Mouse (Mus musculus) forebrain, embryonic 11.5 days (tissue): ENCODE data around the gene P3h3. TPM values are rescaled to one million over a fixed set of nuclear protein-coding genes. Genes with fewer than 3 reads are reported as not detected.

ENCODE experiments used
- polyA plus RNA-seq: library from polyadenylated mRNA; unstranded; fragments of >200 nt; fragmentation: Nextera tagmentation; extraction: Ambion mirVana; gene quantifications from 2 replicates; pipeline ENCODE4 v1.2.1, GENCODE M21; 2014

Gene P3h3
- polyA plus RNA-seq, 1 experiment from 2014 or later = 17.8 TPM

Other genes starting within 250 kb of the P3h3 start
- gene C1s2, start 221.7 kb downstream of the P3h3 start, polyA plus RNA-seq = not detected in 2 replicates
- gene Lpcat3, start 194.7 kb downstream of the P3h3 start, polyA plus RNA-seq = 34.3 and 35.5 TPM in 2 replicates
- 227 and 228 TPM in 2 replicates for gene Emg1, start 145.6 kb downstream of the P3h3 start, polyA plus RNA-seq
- 376 and 404 TPM in 2 replicates for gene Phb2, start 145.4 kb downstream of the P3h3 start, polyA plus RNA-seq
- gene Ptpn6, start 119.0 kb downstream of the P3h3 start, polyA plus RNA-seq = 4.8 and 4.9 TPM in 2 replicates
- gene Grcc10, start 116.4 kb downstream of the P3h3 start, polyA plus RNA-seq = 509 and 514 TPM in 2 replicates
- gene Gm45234, start 101.7 kb downstream of the P3h3 start, polyA plus RNA-seq = not detected in 2 replicates
- gene Atn1, start 101.2 kb downstream of the P3h3 start, polyA plus RNA-seq = 13.9 and 14.4 TPM in 2 replicates
- 5.8 and 6.0 TPM in 2 replicates for gene Eno2, start 88.1 kb downstream of the P3h3 start, polyA plus RNA-seq
- 4.5 and 6.8 TPM in 2 replicates for gene Lrrc23, start 78.0 kb downstream of the P3h3 start, polyA plus RNA-seq
- gene Spsb2, start 49.1 kb downstream of the P3h3 start, polyA plus RNA-seq = 7.5 and 8.4 TPM in 2 replicates
- gene Tpi1, start 43.5 kb downstream of the P3h3 start, polyA plus RNA-seq = 875 and 885 TPM in 2 replicates
- gene Usp5, start 28.3 kb downstream of the P3h3 start, polyA plus RNA-seq = 182 and 184 TPM in 2 replicates
- 276 and 307 TPM in 2 replicates for gene Cdca3, start 28.2 kb downstream of the P3h3 start, polyA plus RNA-seq
- 0.71 and 1.1 TPM in 2 replicates for gene Gnb3, start 17.5 kb downstream of the P3h3 start, polyA plus RNA-seq
- gene Gpr162, start 6.2 kb upstream of the P3h3 start, polyA plus RNA-seq = 2.7 and 2.8 TPM in 2 replicates
- gene Cd4, start 30.5 kb upstream of the P3h3 start, polyA plus RNA-seq = not detected in 2 replicates
- gene Lag3, start 54.0 kb upstream of the P3h3 start, polyA plus RNA-seq = 2.3 and 2.5 TPM in 2 replicates
- gene Ptms, start 62.4 kb upstream of the P3h3 start, polyA plus RNA-seq = 369 and 455 TPM in 2 replicates
- gene Mlf2, start 73.6 kb upstream of the P3h3 start, polyA plus RNA-seq = 450 and 480 TPM in 2 replicates
- 111 and 122 TPM in 2 replicates for gene Cops7a, start 107.8 kb upstream of the P3h3 start, polyA plus RNA-seq
- gene Pianp, start 138.9 kb upstream of the P3h3 start, polyA plus RNA-seq = 2.5 TPM in 2 replicates
- 9.0 and 10.2 TPM in 2 replicates for gene Zfp384, start 151.4 kb upstream of the P3h3 start, polyA plus RNA-seq
- 126 and 135 TPM in 2 replicates for gene Ing4, start 182.0 kb upstream of the P3h3 start, polyA plus RNA-seq
- 14.6 and 15.8 TPM in 2 replicates for gene Acrbp, start 191.9 kb upstream of the P3h3 start, polyA plus RNA-seq
- gene Lpar5, start 210.2 kb upstream of the P3h3 start, polyA plus RNA-seq = 0.21 and 0.36 TPM in 2 replicates
- gene Chd4, start 238.2 kb upstream of the P3h3 start, polyA plus RNA-seq = 124 and 131 TPM in 2 replicates